Mouse (Mus musculus): Measurements from ENCODE around the gene A4gnt. TPM values are rescaled to one million over a fixed set of nuclear protein-coding genes. Genes with fewer than 3 reads are reported as not detected.

A4gnt gene
- polyA plus RNA-seq, 1 experiment from 2014 or later, result not detected

DNA sequence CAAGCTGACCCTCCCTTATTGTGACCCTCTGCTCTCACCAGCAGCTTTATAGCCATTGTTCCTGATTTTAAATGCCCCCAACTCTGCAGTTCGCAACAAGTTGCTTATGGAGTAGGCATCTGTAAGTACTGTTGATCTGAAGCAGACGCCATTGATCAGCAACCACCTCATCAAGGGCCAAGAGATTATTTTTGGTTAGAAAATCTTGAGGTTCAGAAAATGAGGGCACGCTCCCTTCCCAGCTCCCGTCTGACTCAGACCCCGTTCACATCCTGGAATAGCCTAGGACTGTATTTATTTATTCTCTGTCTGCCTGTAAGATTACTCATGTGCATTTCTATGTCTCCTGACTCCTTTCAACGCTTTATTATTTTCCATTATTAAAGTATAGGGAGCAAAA, 33.1 kb downstream of the A4gnt start:
- 84% methylated on average over 6 of the region's 6 CpGs for WGBS
- Histone ChIP-seq H3K27ac (ENCODE audit: low read length) (no peak overlapping the region), H3K36me3 (ENCODE audit: control insufficient read depth, insufficient read depth) (peaks cover 53% of the 10 kb centered on the region), H3K4me2 (ENCODE audit: low read depth, low read length) (no peak overlapping the region), H3K9me3 (replicated peaks; ENCODE audit: control insufficient read depth, low read length) (no peaks in the 10 kb centered on the region), H3K4me1 (ENCODE audit: control insufficient read depth, insufficient read depth, low read length) (no peaks in the 10 kb centered on the region), H3K9ac (ENCODE audit: low read length) (no peak overlapping the region), H3K27me3 (ENCODE audit: control insufficient read depth, insufficient read depth, low read length) (no peaks in the 10 kb centered on the region), H3K4me3 (ENCODE audit: low read length) (no peak overlapping the region)
- no peak for ATAC-seq (replicated peaks; ENCODE audit: extremely low read depth, insufficient read depth, low FRiP score)

DNA sequence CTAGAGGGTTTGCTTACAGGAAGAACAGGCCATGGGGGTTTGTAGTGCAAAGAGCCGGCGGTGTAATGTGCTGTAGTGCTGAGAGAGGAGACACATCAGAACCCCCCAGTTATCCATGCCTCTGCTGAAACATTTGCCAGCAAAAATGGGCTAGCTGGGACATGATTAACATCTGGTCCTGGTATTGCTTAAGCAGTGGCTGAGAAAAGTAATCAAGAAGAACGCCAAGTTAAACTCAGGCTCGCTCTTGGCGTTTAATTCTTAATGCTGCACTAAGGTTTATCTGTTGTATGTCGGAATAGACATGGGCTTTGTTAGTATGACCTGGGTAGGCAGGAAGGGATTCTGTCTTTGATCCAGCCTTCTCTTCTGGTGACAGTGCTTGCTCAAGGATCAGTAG, 33.8 kb downstream of the A4gnt start:
- 88% methylated on average over 6 of the region's 6 CpGs for WGBS
- peaks cover 56% of the 10 kb centered on the region for H3K36me3 ChIP-seq (ENCODE audit: control insufficient read depth, insufficient read depth)
- ATAC-seq (replicated peaks; ENCODE audit: extremely low read depth, insufficient read depth, low FRiP score), result no peak

DNA sequence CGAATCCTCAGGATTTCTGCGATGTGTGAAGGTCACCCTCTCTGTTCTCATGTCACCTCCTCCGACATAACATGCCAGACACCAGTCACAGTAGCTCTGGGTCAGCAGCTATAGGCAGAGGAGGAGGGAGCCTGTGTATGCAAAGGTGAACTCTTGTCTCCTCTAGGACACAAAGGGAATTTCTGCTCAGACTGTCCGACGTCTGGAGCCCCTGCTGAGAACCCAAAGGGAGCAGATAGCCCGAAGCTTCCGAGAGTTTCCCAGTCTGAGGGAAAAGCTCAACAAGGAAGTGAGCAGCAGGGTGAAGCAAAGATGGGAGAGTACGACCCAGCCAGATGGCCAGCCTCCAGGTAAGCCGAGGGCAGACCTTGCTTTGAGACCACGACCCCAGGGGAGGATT, 48.5 kb downstream of the A4gnt start:
- Histone ChIP-seq H3K36me3 (ENCODE audit: control insufficient read depth, insufficient read depth) (peaks cover 39% of the 10 kb centered on the region), H3K4me3 (ENCODE audit: low read length) (no peak overlapping the region), H3K4me2 (ENCODE audit: low read depth, low read length) (no peak overlapping the region), H3K4me1 (ENCODE audit: control insufficient read depth, insufficient read depth, low read length) (0 out of 2 replicates have a peak, but pooled peaks cover 2% of the 10 kb centered on the region), H3K9ac (ENCODE audit: low read length) (no peak overlapping the region), H3K27ac (ENCODE audit: low read length) (no peak overlapping the region), H3K27me3 (ENCODE audit: control insufficient read depth, insufficient read depth, low read length) (no peaks in the 10 kb centered on the region), H3K9me3 (replicated peaks; ENCODE audit: control insufficient read depth, low read length) (no peaks in the 10 kb centered on the region)
- ATAC-seq (replicated peaks; ENCODE audit: extremely low read depth, insufficient read depth, low FRiP score), result no peak
- WGBS, result 59% methylated on average over 10 of the region's 10 CpGs

More for the DNA sequence above, 33.8 kb downstream of the A4gnt start:
- Histone ChIP-seq H3K27ac (ENCODE audit: low read length) (no peak overlapping the region), H3K9ac (ENCODE audit: low read length) (no peak overlapping the region), H3K27me3 (ENCODE audit: control insufficient read depth, insufficient read depth, low read length) (no peaks in the 10 kb centered on the region), H3K9me3 (replicated peaks; ENCODE audit: control insufficient read depth, low read length) (no peaks in the 10 kb centered on the region), H3K4me1 (ENCODE audit: control insufficient read depth, insufficient read depth, low read length) (no peaks in the 10 kb centered on the region), H3K4me2 (ENCODE audit: low read depth, low read length) (no peak overlapping the region), H3K4me3 (ENCODE audit: low read length) (no peak overlapping the region)

DNA sequence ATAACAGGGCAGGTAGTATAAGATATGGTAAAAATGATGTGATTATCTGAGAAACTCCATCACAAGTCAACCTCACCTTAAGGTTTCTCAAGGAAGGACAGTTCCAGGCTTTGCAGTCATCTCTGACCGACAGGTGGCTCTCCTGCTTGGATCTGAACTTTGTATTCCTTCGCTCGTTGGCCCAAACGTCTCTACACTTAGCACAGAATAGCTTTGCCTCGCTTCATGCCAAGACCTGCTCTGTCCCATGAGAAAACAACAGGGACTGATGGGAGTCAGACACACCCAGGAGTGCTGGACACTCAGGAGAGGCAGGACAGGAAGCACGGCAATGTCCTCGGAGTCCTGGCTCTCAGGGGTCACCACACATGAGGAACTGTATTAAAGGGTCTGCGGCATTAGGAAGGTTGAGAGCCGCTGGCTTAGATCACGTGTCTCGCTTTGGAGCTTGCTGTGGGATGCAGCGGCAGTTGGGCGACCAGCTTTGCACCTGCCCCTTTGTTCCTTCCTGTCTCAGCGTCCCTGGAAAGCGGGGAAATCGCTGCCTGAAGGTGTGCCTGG, 49.4 kb downstream of the A4gnt start:
- no peak overlapping the region for H3K4me2 ChIP-seq (ENCODE audit: low read depth, low read length)
- no peak overlapping the region for H3K4me3 ChIP-seq (ENCODE audit: low read length)
- no peak for ATAC-seq (replicated peaks; ENCODE audit: extremely low read depth, insufficient read depth, low FRiP score)
- no peak overlapping the region for H3K27ac ChIP-seq (ENCODE audit: low read length)
- H3K9ac ChIP-seq (ENCODE audit: low read length), result no peak overlapping the region
- H3K9me3 ChIP-seq (replicated peaks; ENCODE audit: control insufficient read depth, low read length), result no peaks in the 10 kb centered on the region
- H3K4me1 ChIP-seq (ENCODE audit: control insufficient read depth, insufficient read depth, low read length), result 0 out of 2 replicates have a peak, but pooled peaks cover 2% of the 10 kb centered on the region
- H3K36me3 ChIP-seq (ENCODE audit: control insufficient read depth, insufficient read depth), result peaks cover 31% of the 10 kb centered on the region
- no peaks in the 10 kb centered on the region for H3K27me3 ChIP-seq (ENCODE audit: control insufficient read depth, insufficient read depth, low read length)
- 68% methylated on average over 16 of the region's 16 CpGs for WGBS

DNA sequence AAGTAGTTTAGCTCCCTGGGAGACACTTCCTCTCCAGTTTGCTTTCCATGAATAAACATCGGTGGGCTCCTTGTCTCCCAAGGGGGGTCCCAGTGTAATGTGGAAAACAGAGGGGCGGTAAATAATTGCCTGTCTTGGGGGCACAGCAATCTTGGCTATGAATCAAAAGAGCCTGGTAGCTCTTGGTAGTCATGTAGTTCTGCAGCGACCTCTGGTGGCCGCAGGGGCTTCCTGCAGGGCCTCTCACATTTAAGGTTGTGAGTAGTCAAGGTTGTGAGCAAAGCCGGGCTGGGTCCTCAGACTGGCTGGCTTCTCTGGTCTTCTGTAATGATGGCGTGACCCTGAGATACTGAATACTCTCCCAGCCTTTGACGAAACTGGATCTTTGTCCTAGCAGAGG, 50.1 kb downstream of the A4gnt start:
- ATAC-seq (replicated peaks; ENCODE audit: extremely low read depth, insufficient read depth, low FRiP score), result no peak

DNA sequence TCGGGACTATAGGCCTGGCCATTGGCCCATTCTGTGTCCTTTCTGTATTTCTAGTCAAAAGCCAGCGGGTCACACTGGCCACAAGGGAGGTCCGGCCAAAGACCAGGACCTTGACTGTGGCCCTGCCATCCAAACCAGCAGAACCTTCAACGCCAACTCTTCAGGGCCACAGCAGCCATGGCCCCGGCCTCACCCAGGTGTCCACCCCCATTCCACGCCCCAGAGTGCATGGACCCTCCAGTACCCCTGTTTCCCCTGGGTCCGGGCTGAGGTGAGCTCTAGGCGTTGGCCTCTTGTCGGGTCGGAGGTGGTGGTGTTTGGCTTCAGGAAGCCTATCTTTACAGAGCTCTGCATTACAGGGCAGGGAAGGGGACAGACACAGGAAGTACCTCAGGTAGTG, 50.6 kb downstream of the A4gnt start:
- Histone ChIP-seq H3K9ac (ENCODE audit: low read length) (no peak overlapping the region), H3K27me3 (ENCODE audit: control insufficient read depth, insufficient read depth, low read length) (no peaks in the 10 kb centered on the region), H3K4me1 (ENCODE audit: control insufficient read depth, insufficient read depth, low read length) (0 out of 2 replicates have a peak, but pooled peaks cover 2% of the 10 kb centered on the region), H3K4me3 (ENCODE audit: low read length) (no peak overlapping the region), H3K27ac (ENCODE audit: low read length) (no peak overlapping the region), H3K36me3 (ENCODE audit: control insufficient read depth, insufficient read depth) (peaks cover 40% of the 10 kb centered on the region), H3K4me2 (ENCODE audit: low read depth, low read length) (no peak overlapping the region), H3K9me3 (replicated peaks; ENCODE audit: control insufficient read depth, low read length) (no peaks in the 10 kb centered on the region)
- WGBS, result 86% methylated on average over 10 of the region's 10 CpGs
- no peak for ATAC-seq (replicated peaks; ENCODE audit: extremely low read depth, insufficient read depth, low FRiP score)

More for the DNA sequence above, 50.1 kb downstream of the A4gnt start:
- Histone ChIP-seq H3K9me3 (replicated peaks; ENCODE audit: control insufficient read depth, low read length) (no peaks in the 10 kb centered on the region), H3K36me3 (ENCODE audit: control insufficient read depth, insufficient read depth) (peaks cover 35% of the 10 kb centered on the region), H3K27ac (ENCODE audit: low read length) (no peak overlapping the region), H3K4me3 (ENCODE audit: low read length) (no peak overlapping the region), H3K9ac (ENCODE audit: low read length) (no peak overlapping the region), H3K4me1 (ENCODE audit: control insufficient read depth, insufficient read depth, low read length) (0 out of 2 replicates have a peak, but pooled peaks cover 2% of the 10 kb centered on the region), H3K4me2 (ENCODE audit: low read depth, low read length) (no peak overlapping the region), H3K27me3 (ENCODE audit: control insufficient read depth, insufficient read depth, low read length) (no peaks in the 10 kb centered on the region)
- 25% methylated on average over 7 of the region's 7 CpGs for WGBS

DNA sequence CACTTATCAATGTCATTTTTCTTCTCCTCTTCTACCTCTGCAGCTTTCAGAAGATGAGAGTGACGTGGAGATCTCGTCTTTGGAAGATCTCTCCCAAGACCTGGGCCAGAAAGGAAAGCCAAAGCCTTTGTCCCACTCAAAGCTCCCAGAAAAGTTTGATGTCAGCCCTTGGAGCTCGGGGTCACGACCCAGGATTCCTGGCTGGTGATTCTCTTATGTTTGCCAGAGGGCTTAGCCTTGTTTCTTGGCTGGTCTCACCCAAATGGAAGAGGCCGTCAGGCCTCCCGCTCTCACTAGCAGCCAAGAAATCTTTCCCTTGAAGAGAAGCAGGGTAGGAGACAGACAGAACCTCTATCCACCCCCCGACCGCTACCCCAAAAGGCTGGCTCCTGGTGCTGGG, 55.3 kb downstream of the A4gnt start:
- no peaks in the 10 kb centered on the region for H3K4me1 ChIP-seq (ENCODE audit: control insufficient read depth, insufficient read depth, low read length)
- no peaks in the 10 kb centered on the region for H3K27me3 ChIP-seq (ENCODE audit: control insufficient read depth, insufficient read depth, low read length)
- H3K9me3 ChIP-seq (replicated peaks; ENCODE audit: control insufficient read depth, low read length), result peaks cover 5% of the 10 kb centered on the region; the same call in 1 of the 2 replicates
- H3K36me3 ChIP-seq (ENCODE audit: control insufficient read depth, insufficient read depth), result peaks cover 52% of the 10 kb centered on the region
- no peak overlapping the region for H3K4me2 ChIP-seq (ENCODE audit: low read depth, low read length)
- no peak overlapping the region for H3K4me3 ChIP-seq (ENCODE audit: low read length)
- no peak for ATAC-seq (replicated peaks; ENCODE audit: extremely low read depth, insufficient read depth, low FRiP score)
- WGBS, result 76% methylated on average over 8 of the region's 8 CpGs
- no peak overlapping the region for H3K27ac ChIP-seq (ENCODE audit: low read length)
- H3K9ac ChIP-seq (ENCODE audit: low read length), result no peak overlapping the region

DNA sequence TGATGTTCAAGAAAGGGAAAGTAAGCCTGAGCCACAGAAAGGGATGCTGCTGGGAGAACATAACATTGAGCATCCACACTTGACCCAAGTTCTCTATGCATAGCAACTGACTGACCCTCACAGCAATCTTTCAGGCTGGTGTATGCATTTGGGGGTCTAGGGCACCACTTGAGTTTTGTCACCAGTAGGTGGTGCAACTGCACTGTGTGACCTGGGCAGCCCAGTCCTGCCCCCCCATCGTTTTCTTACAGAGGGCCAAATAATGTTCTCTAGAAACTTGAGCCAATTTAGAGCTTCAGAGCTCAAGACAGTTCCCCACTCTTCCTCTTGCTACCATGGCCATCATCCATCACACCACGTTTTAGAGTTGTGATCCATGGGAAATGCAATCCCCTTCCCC, 59.3 kb downstream of the A4gnt start:
- H3K27ac ChIP-seq (ENCODE audit: low read length), result no peak overlapping the region
- ATAC-seq (replicated peaks; ENCODE audit: extremely low read depth, insufficient read depth, low FRiP score), result no peak
- H3K4me1 ChIP-seq (ENCODE audit: control insufficient read depth, insufficient read depth, low read length), result no peaks in the 10 kb centered on the region
- H3K4me2 ChIP-seq (ENCODE audit: low read depth, low read length), result no peak overlapping the region
- WGBS, result 35% methylated on average over 2 of the region's 2 CpGs
- H3K9ac ChIP-seq (ENCODE audit: low read length), result no peak overlapping the region
- no peaks in the 10 kb centered on the region for H3K27me3 ChIP-seq (ENCODE audit: control insufficient read depth, insufficient read depth, low read length)
- H3K4me3 ChIP-seq (ENCODE audit: low read length), result no peak overlapping the region
- H3K36me3 ChIP-seq (ENCODE audit: control insufficient read depth, insufficient read depth), result peaks cover 32% of the 10 kb centered on the region
- peaks cover 5% of the 10 kb centered on the region; the same call in 1 of the 2 replicates for H3K9me3 ChIP-seq (replicated peaks; ENCODE audit: control insufficient read depth, low read length)
